Mouse (Mus musculus): ENCODE data around the gene Tmem165.

Gene Tmem165

GRCm38 (mm10) chr5:76171039-76171438 lies 12.6 kb upstream of the Tmem165 start:
- no peak for DNase-seq (ENCODE audit: low read depth)

GRCm38 (mm10) chr5:76175051-76175450 lies 8.6 kb upstream of the Tmem165 start:
- no peak for DNase-seq (ENCODE audit: low read depth)

- DNase-seq (ENCODE audit: low read depth): no peak
Measured at GRCm38 (mm10) chr5:76176411-76176810, 7.3 kb upstream of the Tmem165 start.

GRCm38 (mm10) chr5:76176841-76177240 lies 6.8 kb upstream of the Tmem165 start:
- DNase-seq (ENCODE audit: low read depth): no peak

GRCm38 (mm10) chr5:76177664-76178063 lies 6.0 kb upstream of the Tmem165 start:
- no peak for DNase-seq (ENCODE audit: low read depth)

GRCm38 (mm10) chr5:76179171-76179570 lies 4.5 kb upstream of the Tmem165 start:
- DNase-seq (ENCODE audit: low read depth): no peak

- no peak for DNase-seq (ENCODE audit: low read depth)
Measured at GRCm38 (mm10) chr5:76179791-76180190, 3.9 kb upstream of the Tmem165 start.

- no peak for DNase-seq (ENCODE audit: low read depth)
Measured at GRCm38 (mm10) chr5:76182326-76182725, 1.4 kb upstream of the Tmem165 start.

- DNase-seq (ENCODE audit: low read depth): no peak
Measured at GRCm38 (mm10) chr5:76183043-76183749, 484 bp upstream of the Tmem165 start.

GRCm38 (mm10) chr5:76184286-76185080 lies 803 bp downstream of the Tmem165 start:
- DNase-seq (ENCODE audit: low read depth): no peak

GRCm38 (mm10) chr5:76187885-76188284 lies 4.2 kb downstream of the Tmem165 start:
- no peak for DNase-seq (ENCODE audit: low read depth)

GRCm38 (mm10) chr5:76190609-76191008 lies 6.9 kb downstream of the Tmem165 start:
- no peak for DNase-seq (ENCODE audit: low read depth)

GRCm38 (mm10) chr5:76193075-76193474 lies 9.4 kb downstream of the Tmem165 start:
- no peak for DNase-seq (ENCODE audit: low read depth)

- DNase-seq (ENCODE audit: low read depth): no peak
Measured at GRCm38 (mm10) chr5:76194377-76194945, 10.8 kb downstream of the Tmem165 start.

GRCm38 (mm10) chr5:76199346-76199745 lies 15.7 kb downstream of the Tmem165 start:
- DNase-seq (ENCODE audit: low read depth): no peak

- DNase-seq (ENCODE audit: low read depth): no peak
Measured at GRCm38 (mm10) chr5:76203171-76203570, 19.5 kb downstream of the Tmem165 start.

GRCm38 (mm10) chr5:76205886-76206285 lies 22.2 kb downstream of the Tmem165 start:
- DNase-seq (ENCODE audit: low read depth): no peak

- DNase-seq (ENCODE audit: low read depth): no peak
Measured at GRCm38 (mm10) chr5:76208066-76208465, 24.4 kb downstream of the Tmem165 start.

- no peak for DNase-seq (ENCODE audit: low read depth)
Measured at GRCm38 (mm10) chr5:76216691-76217090, 33.0 kb downstream of the Tmem165 start.

GRCm38 (mm10) chr5:76231171-76231855 lies 47.6 kb downstream of the Tmem165 start:
- DNase-seq (ENCODE audit: low read depth): no peak

GRCm38 (mm10) chr5:76243274-76243673 lies 59.6 kb downstream of the Tmem165 start:
- DNase-seq (ENCODE audit: low read depth): no peak

GRCm38 (mm10) chr5:76243929-76244328 lies 60.2 kb downstream of the Tmem165 start:
- no peak for DNase-seq (ENCODE audit: low read depth)

Measured in fibroblast of lung, adult 2 months (primary cell).